Mouse (Mus musculus): ENCODE measurements around the gene Rnaseh2a. TPM values are rescaled to one million over a fixed set of nuclear protein-coding genes. Genes with fewer than 3 reads are reported as not detected.

Rnaseh2a gene
- polyA plus RNA-seq, 1 experiment from 2014 or later, result 108 TPM

DNA sequence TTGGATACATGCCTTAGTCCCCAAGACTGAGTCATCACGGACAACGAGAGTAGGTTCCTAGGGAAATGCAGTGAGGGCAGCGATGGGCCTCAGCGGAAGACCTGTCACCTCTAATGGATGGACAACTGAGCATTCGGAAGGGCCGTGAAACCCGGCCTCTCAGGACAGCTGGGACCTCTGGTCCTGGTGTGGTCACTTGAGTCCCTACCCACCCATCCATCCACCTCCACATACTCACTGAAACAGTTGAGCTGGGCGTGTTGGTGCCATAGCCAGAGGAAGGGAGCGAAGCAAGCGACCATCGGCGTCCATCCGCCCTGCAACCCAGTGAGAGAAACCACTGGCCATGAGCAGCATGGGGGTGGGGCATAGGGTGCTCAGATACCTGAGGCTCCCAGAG, 39.0 kb downstream of the Rnaseh2a start:
- Histone ChIP-seq H3K9me3 (replicated peaks; ENCODE audit: control insufficient read depth, low read length) (no peaks in the 10 kb centered on the region), H3K27me3 (ENCODE audit: control insufficient read depth, insufficient read depth, low read length) (peaks cover 39% of the 10 kb centered on the region), H3K4me1 (ENCODE audit: control insufficient read depth, insufficient read depth, low read length) (0 out of 2 replicates have a peak, but pooled peaks cover 3% of the 10 kb centered on the region), H3K36me3 (ENCODE audit: control insufficient read depth, insufficient read depth, low read length) (no peaks in the 10 kb centered on the region), H3K4me2 (ENCODE audit: low read depth, low read length) (no peak overlapping the region), H3K27ac (ENCODE audit: low read length) (no peak overlapping the region), H3K4me3 (replicated peaks; ENCODE audit: low read length) (no peak overlapping the region), H3K9ac (ENCODE audit: low read length) (no peak overlapping the region)
- WGBS, result 85% methylated on average over 13 of the region's 13 CpGs
- ATAC-seq (ENCODE audit: insufficient read depth, low FRiP score), result no peak

DNA sequence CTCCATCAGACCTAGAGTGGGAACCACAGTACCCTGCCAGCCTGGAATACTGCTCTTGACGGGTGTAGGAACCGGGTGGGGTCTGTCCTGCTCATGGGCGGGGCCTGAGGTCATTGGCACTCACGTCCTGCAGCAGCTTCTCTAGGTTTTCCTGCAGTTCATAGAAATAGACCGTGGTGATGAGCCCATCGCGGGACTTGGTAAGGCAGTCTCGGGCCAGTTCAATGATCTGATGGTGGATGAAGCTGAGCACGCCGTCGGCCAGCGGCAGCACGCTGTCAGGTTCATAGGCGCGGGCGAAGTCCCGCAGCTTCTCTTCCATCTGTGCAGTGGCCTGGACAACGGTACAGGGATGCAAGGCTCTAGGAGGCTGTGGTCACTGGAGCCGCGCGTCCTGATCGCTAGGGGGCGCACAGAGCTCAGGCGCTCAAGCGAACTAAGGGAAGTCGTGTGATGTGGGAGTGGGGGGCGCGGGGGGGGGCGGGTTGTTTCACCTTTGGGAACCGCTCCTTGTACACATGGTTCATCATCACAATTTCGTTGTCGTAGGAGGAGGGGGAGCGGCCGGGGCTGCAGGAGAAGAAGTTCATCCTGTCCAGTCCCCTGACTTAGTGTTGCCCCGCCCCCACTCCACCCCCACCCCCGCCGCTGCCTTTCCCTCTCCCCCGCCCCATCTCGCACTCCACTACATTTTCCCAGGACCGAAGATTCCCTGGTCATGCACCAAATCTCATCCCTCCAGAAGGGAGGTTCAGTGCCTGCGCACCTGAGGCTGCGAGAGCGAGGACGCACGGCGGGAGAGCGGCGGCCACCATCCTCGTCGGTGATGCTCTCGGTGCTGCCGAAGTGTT, 40.9 kb downstream of the Rnaseh2a start:
- Histone ChIP-seq H3K36me3 (ENCODE audit: control insufficient read depth, insufficient read depth, low read length) (no peaks in the 10 kb centered on the region), H3K4me2 (ENCODE audit: low read depth, low read length) (peak overlapping the region; percentile 67), H3K4me1 (ENCODE audit: control insufficient read depth, insufficient read depth, low read length) (0 out of 2 replicates have a peak, but pooled peaks cover 3% of the 10 kb centered on the region), H3K4me3 (replicated peaks; ENCODE audit: low read length) (peak overlapping the region; percentile 36), H3K27me3 (ENCODE audit: control insufficient read depth, insufficient read depth, low read length) (peaks cover 20% of the 10 kb centered on the region; the same call in 1 of the 2 replicates), H3K27ac (ENCODE audit: low read length) (no peak overlapping the region), H3K9ac (ENCODE audit: low read length) (peak overlapping the region; percentile 12; the same call in 1 of the 2 replicates), H3K9me3 (replicated peaks; ENCODE audit: control insufficient read depth, low read length) (no peaks in the 10 kb centered on the region)
- WGBS, result 3% methylated on average over 51 of the region's 52 CpGs
- ATAC-seq (ENCODE audit: insufficient read depth, low FRiP score), result peak; percentile 79; the same call in 1 of the 2 replicates

DNA sequence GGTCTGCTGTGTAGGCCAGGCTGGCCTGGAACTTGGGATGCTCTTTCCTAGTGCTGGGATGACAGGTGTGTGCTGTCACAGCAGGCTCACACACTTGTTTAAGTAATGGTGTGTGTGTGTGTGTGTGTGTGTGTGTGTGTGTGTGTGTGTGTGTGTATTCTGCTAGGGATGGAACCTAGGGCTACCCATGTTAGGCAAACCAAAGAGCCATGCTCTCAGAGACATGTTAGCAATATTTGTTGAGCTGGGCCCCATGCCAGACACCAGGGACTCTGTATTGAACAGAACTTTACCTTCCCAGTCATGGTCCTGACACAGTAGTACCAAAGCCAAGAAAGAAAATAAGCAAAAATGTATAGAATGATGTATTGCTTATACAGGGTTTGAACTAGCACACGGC, 42.1 kb downstream of the Rnaseh2a start:
- Histone ChIP-seq H3K9me3 (replicated peaks; ENCODE audit: control insufficient read depth, low read length) (no peaks in the 10 kb centered on the region), H3K4me2 (ENCODE audit: low read depth, low read length) (no peak overlapping the region), H3K27me3 (ENCODE audit: control insufficient read depth, insufficient read depth, low read length) (peaks cover 18% of the 10 kb centered on the region; the same call in 1 of the 2 replicates), H3K4me3 (replicated peaks; ENCODE audit: low read length) (no peak overlapping the region), H3K36me3 (ENCODE audit: control insufficient read depth, insufficient read depth, low read length) (no peaks in the 10 kb centered on the region), H3K4me1 (ENCODE audit: control insufficient read depth, insufficient read depth, low read length) (0 out of 2 replicates have a peak, but pooled peaks cover 3% of the 10 kb centered on the region), H3K9ac (ENCODE audit: low read length) (no peak overlapping the region), H3K27ac (ENCODE audit: low read length) (no peak overlapping the region)
- no peak for ATAC-seq (ENCODE audit: insufficient read depth, low FRiP score)
- WGBS, result 73% methylated on average over 1 of the region's 1 CpGs

DNA sequence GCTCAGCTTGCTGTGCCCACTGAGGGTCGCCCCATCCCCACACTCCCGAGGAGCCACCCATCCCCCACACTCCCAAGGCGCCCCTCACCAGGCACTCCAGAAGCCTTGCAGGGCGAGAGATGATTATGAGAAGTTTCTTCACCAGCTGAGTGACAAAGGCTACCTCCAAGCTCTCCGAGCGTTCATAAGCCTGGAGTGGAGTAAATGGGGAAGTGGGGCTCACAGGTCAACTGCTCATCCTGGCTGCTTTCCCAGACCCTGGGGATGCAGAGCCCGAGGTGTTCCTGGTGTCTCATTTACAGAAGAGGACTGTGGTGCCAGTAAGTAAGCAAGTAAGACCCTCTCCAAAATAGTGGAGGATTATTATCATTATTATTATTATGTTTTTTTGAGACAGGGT, 44.0 kb downstream of the Rnaseh2a start:
- ATAC-seq (ENCODE audit: insufficient read depth, low FRiP score), result no peak
- no peak overlapping the region for H3K4me2 ChIP-seq (ENCODE audit: low read depth, low read length)
- 71% methylated on average over 7 of the region's 7 CpGs for WGBS

DNA sequence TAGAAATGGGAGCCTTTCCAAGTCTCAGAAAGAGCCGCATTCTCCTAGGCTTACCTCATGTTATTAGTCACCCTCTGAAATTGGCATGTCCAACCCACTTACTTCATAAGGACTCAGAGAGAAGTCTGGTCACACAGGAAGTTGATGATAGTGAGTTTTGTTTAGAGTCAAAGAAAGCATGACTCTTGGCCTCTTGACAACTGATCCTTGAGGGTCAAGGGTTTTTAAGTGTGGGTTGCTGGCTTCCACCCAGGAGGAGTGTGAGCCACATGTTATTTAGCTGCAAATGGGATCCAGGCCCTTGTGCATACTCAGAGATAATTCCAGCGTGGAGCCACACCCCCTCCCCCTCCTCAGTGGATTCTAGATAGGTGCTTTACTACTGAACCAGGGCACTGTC, 48.0 kb downstream of the Rnaseh2a start:
- no peaks in the 10 kb centered on the region for H3K36me3 ChIP-seq (ENCODE audit: control insufficient read depth, insufficient read depth, low read length)
- no peak overlapping the region for H3K9ac ChIP-seq (ENCODE audit: low read length)
- ATAC-seq (ENCODE audit: insufficient read depth, low FRiP score), result no peak
- no peaks in the 10 kb centered on the region for H3K9me3 ChIP-seq (replicated peaks; ENCODE audit: control insufficient read depth, low read length)
- H3K27me3 ChIP-seq (ENCODE audit: control insufficient read depth, insufficient read depth, low read length), result peaks cover 4% of the 10 kb centered on the region; the same call in 1 of the 2 replicates
- H3K27ac ChIP-seq (ENCODE audit: low read length), result no peak overlapping the region
- no peak overlapping the region for H3K4me3 ChIP-seq (replicated peaks; ENCODE audit: low read length)
- no peak overlapping the region for H3K4me2 ChIP-seq (ENCODE audit: low read depth, low read length)
- 75% methylated on average over 2 of the region's 2 CpGs for WGBS
- H3K4me1 ChIP-seq (ENCODE audit: control insufficient read depth, insufficient read depth, low read length), result no peaks in the 10 kb centered on the region

More for the DNA sequence above, 44.0 kb downstream of the Rnaseh2a start:
- Histone ChIP-seq H3K9me3 (replicated peaks; ENCODE audit: control insufficient read depth, low read length) (no peaks in the 10 kb centered on the region), H3K27ac (ENCODE audit: low read length) (no peak overlapping the region), H3K9ac (ENCODE audit: low read length) (no peak overlapping the region), H3K4me1 (ENCODE audit: control insufficient read depth, insufficient read depth, low read length) (0 out of 2 replicates have a peak, but pooled peaks cover 3% of the 10 kb centered on the region), H3K36me3 (ENCODE audit: control insufficient read depth, insufficient read depth, low read length) (no peaks in the 10 kb centered on the region), H3K27me3 (ENCODE audit: control insufficient read depth, insufficient read depth, low read length) (peaks cover 16% of the 10 kb centered on the region; the same call in 1 of the 2 replicates), H3K4me3 (replicated peaks; ENCODE audit: low read length) (no peak overlapping the region)

DNA sequence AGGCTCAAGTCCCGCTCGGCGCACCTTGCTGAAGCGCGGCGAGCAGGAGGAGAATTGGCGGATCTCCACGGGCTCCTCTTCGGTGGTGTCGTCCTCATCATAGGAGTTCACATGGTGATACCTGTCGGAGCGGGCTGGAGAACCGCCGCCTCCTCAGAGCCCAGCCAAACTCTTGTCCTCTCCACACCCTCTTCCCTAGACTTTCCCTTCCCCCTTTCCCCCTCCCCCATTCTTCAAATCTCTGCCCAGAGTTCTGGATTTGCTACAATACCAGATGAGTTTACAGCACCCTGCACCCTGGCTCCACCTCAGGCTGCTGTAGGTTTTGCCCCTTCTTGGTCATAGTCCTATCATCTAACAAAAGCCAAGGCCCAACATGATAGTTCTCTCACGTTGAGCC, 50.9 kb downstream of the Rnaseh2a start:
- H3K4me1 ChIP-seq (ENCODE audit: control insufficient read depth, insufficient read depth, low read length), result no peaks in the 10 kb centered on the region
- H3K27ac ChIP-seq (ENCODE audit: low read length), result no peak overlapping the region
- H3K36me3 ChIP-seq (ENCODE audit: control insufficient read depth, insufficient read depth, low read length), result no peaks in the 10 kb centered on the region; the same call in 1 of the 2 replicates
- H3K27me3 ChIP-seq (ENCODE audit: control insufficient read depth, insufficient read depth, low read length), result peaks cover 4% of the 10 kb centered on the region; the same call in 1 of the 2 replicates
- no peak overlapping the region for H3K9ac ChIP-seq (ENCODE audit: low read length)
- WGBS, result 90% methylated on average over 15 of the region's 15 CpGs
- 0 out of 2 replicates have a peak, but pooled peaks cover 6% of the 10 kb centered on the region for H3K9me3 ChIP-seq (replicated peaks; ENCODE audit: control insufficient read depth, low read length)
- ATAC-seq (ENCODE audit: insufficient read depth, low FRiP score), result no peak
- H3K4me2 ChIP-seq (ENCODE audit: low read depth, low read length), result no peak overlapping the region
- no peak overlapping the region for H3K4me3 ChIP-seq (replicated peaks; ENCODE audit: low read length)

DNA sequence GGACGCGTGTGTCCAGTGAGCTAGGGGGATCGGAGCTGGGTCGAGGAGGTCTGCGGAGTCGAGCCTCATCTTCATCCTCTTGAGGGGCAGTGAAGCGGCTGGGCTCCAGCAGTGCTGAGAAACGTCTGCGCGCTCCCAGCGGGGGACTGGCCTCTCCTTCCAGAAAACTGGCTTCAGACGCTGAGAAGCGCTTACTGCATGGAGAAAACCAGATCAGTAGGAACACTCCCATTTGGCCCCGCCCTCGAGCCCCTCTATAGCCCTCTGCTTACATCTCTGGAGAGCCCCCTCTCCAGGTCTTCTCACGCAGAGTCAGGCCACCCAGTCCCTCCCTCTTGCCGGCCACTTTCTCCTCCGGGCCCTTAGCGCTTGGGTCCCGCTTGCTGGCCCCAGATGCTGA, 51.8 kb downstream of the Rnaseh2a start:
- ATAC-seq (ENCODE audit: insufficient read depth, low FRiP score), result no peak
- Histone ChIP-seq H3K27ac (ENCODE audit: low read length) (no peak overlapping the region), H3K9ac (ENCODE audit: low read length) (no peak overlapping the region), H3K27me3 (ENCODE audit: control insufficient read depth, insufficient read depth, low read length) (peaks cover 10% of the 10 kb centered on the region), H3K4me1 (ENCODE audit: control insufficient read depth, insufficient read depth, low read length) (peaks cover 2% of the 10 kb centered on the region; the same call in 1 of the 2 replicates), H3K36me3 (ENCODE audit: control insufficient read depth, insufficient read depth, low read length) (no peaks in the 10 kb centered on the region; the same call in 1 of the 2 replicates), H3K4me2 (ENCODE audit: low read depth, low read length) (no peak overlapping the region), H3K9me3 (replicated peaks; ENCODE audit: control insufficient read depth, low read length) (0 out of 2 replicates have a peak, but pooled peaks cover 6% of the 10 kb centered on the region), H3K4me3 (replicated peaks; ENCODE audit: low read length) (no peak overlapping the region)
- 47% methylated on average over 20 of the region's 20 CpGs for WGBS

DNA sequence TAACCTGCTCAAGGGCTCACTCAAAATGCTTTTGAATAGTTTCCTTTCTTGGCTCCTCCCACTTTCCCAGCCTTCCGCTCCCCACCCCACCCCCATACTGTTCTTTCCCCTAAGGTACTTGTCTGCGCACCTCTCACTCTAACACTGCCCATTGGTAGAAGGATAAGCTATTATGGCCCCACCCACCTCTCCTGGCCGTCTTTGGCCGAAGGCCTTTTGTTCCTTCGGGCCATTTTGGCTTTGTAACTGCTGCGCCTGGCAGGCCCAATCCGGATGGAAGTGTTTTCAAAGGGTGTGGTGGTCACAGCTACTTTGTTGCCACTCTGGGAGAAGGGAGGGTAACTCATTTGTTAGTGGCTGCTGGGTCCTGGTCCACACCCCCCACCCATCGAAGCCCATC, 54.3 kb downstream of the Rnaseh2a start:
- ATAC-seq (ENCODE audit: insufficient read depth, low FRiP score), result no peak
- Histone ChIP-seq H3K36me3 (ENCODE audit: control insufficient read depth, insufficient read depth, low read length) (no peaks in the 10 kb centered on the region; the same call in 1 of the 2 replicates), H3K4me3 (replicated peaks; ENCODE audit: low read length) (no peak overlapping the region), H3K27ac (ENCODE audit: low read length) (no peak overlapping the region), H3K4me2 (ENCODE audit: low read depth, low read length) (no peak overlapping the region), H3K27me3 (ENCODE audit: control insufficient read depth, insufficient read depth, low read length) (peaks cover 25% of the 10 kb centered on the region), H3K9ac (ENCODE audit: low read length) (no peak overlapping the region), H3K4me1 (ENCODE audit: control insufficient read depth, insufficient read depth, low read length) (peaks cover 3% of the 10 kb centered on the region; the same call in 1 of the 2 replicates), H3K9me3 (replicated peaks; ENCODE audit: control insufficient read depth, low read length) (0 out of 2 replicates have a peak, but pooled peaks cover 6% of the 10 kb centered on the region)
- WGBS, result 86% methylated on average over 8 of the region's 8 CpGs

DNA sequence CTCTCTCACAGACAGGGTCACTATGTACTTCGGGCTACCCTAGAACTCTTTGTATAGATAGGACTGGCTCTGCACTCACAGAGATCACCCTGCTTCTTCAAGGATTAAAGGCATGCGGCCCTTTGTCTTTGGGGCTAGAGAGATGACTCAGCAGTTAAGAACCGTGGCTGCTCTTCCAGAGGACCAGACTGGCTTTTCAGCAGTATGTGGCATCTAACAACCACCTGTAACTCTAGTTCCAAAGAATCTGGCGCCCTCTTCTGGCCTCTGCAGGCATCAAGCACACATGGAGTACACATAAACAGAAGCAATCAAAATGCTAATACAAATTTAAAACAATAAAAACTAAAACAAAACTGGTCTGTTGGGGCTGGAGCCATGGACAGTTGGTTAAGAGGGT, 55.6 kb downstream of the Rnaseh2a start:
- peak overlapping the region; percentile 79 for H3K4me2 ChIP-seq (ENCODE audit: low read depth, low read length)
- H3K4me1 ChIP-seq (ENCODE audit: control insufficient read depth, insufficient read depth, low read length), result peaks cover 8% of the 10 kb centered on the region
- H3K36me3 ChIP-seq (ENCODE audit: control insufficient read depth, insufficient read depth, low read length), result no peaks in the 10 kb centered on the region; the same call in 1 of the 2 replicates
- WGBS, result 23% methylated on average over 4 of the region's 4 CpGs
- ATAC-seq (ENCODE audit: insufficient read depth, low FRiP score), result no peak
- H3K4me3 ChIP-seq (replicated peaks; ENCODE audit: low read length), result peak overlapping the region; percentile 53; the same call in 1 of the 2 replicates
- no peak overlapping the region for H3K9ac ChIP-seq (ENCODE audit: low read length)
- H3K27me3 ChIP-seq (ENCODE audit: control insufficient read depth, insufficient read depth, low read length), result peaks cover 25% of the 10 kb centered on the region
- 0 out of 2 replicates have a peak, but pooled peaks cover 6% of the 10 kb centered on the region for H3K9me3 ChIP-seq (replicated peaks; ENCODE audit: control insufficient read depth, low read length)
- H3K27ac ChIP-seq (ENCODE audit: low read length), result no peak overlapping the region

Measured in stomach, embryonic 16.5 days (tissue).